Mouse (Mus musculus) monocyte, adult 2 months (primary cell): ENCODE results near the gene Camkk1.

Source experiments
- DNase-seq, 2 experiments: peaks; one replicate each; pipeline ENCODE4 v3.0.0; 2022; ENCODE audit warnings: low spot score in 2 of 2, low read depth in 1 of 2

The Camkk1 gene

GRCm38 (mm10) chr11:73018471-73019146 lies at the start of gene Camkk1:
TSS of gene Camkk1 (plus strand) at chr11:73019008.
- DNase-seq, result peak; percentile 38 to 76

DNA sequence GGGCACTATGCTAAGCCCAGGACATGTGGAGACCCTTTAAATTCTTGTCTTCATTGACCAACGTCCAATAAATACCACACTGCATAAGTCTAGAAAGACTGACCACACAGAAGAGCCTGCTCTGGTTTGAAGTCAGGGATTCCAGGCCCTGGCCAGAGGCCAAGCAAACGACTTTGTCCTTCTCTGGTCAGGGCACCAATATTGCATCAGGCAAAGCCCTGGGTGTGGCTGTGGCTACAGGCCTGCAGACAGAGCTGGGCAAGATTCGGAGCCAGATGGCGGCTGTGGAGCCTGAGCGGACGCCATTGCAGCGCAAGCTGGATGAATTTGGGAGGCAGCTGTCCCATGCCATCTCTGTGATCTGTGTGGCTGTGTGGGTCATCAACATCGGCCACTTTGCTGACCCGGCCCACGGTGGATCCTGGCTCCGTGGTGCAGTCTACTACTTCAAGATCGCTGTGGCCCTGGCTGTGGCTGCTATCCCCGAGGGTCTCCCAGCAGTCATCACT lies 43.8 kb upstream of the Camkk1 start:
- DNase-seq, result no peak

- DNase-seq, result no peak
Observed at GRCm38 (mm10) chr11:72982516-72982915, 36.3 kb upstream of the Camkk1 start.

- DNase-seq, result no peak
Observed at GRCm38 (mm10) chr11:72983283-72983682, 35.5 kb upstream of the Camkk1 start.

DNA sequence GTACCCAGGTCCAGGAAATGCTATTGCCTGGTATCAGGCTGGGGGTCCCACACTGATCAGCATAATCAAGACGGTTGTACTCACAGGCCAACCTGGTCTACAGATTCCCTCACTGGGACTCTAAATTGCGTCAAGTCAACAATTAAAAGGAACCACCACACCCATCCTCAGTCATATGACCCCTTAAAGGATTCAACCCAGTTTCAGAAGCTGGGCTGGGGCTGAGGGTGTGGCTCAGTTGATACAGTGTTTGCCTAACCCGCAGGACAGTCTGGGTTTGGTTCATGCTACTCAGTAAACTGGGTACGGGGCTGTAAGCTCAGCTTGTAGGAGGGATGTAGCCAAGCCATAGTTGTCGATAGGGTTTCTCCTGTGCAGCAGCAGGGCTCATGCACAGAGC lies 32.1 kb upstream of the Camkk1 start:
- DNase-seq, result peak; percentile 37 to 49

DNA sequence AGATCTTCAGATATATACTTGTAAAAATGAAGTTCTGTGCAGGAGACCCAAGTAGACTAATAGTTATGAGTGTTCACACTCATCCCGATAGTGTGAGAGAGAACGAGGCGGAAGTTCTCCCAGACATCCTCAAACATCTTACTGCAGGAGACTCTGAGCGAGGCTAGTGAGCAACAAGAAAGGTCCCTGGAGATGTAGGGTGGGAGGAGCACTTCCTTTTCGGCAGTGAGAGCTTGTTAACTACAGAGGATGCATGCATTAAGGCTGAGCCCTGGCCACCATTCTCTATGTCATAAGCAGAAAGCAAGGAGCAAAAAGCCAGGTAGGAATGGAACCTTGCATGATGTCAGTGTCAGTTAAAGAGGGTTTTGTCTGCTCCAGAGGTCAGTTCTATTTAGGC lies 31.6 kb upstream of the Camkk1 start:
- no peak for DNase-seq

GRCm38 (mm10) chr11:72987807-72988206 lies 31.0 kb upstream of the Camkk1 start:
- DNase-seq, result no peak

DNA sequence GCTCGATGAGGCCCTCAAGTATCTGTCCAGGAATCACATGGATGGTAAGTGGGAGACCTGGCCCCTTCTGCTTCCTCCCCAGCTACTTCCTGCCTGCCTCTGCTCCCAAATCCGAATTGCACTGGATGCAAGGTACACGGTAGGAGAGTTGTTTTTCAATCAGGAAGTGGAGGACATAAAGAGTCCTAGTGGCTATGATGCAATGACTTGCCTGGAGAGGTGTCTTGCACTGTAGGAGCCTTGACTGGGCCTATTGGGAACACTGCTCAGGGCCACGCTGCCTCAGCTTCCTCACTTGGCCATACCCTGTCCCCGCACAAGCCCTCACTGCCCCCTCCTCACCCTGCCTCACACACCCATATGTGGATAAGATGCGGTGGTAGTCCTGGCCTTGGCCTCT lies 29.8 kb upstream of the Camkk1 start:
- DNase-seq, result no peak

GRCm38 (mm10) chr11:72990688-72991087 lies 28.1 kb upstream of the Camkk1 start:
- DNase-seq, result no peak

DNA sequence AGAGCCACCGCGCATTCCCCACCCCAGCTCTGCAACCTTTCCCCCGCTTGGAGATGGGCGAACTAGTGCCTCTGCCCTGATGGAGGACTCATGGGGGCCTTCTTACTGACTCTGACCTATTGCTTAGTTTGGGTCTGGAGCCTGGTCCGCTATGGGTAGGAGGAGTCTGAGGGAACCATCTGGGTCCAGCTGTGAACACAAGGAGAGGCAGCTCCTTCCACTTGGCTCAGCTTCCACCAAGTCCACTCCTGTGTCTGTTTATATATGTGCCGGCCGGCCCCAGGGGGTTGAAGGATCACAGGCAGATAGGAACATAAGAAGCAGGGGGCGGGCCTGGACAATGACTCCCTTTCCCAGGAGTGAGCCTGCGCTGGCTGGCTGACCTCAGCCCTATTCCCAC lies 26.8 kb upstream of the Camkk1 start:
- DNase-seq, result no peak

- no peak for DNase-seq
Observed at GRCm38 (mm10) chr11:72996346-72996745, 22.5 kb upstream of the Camkk1 start.

GRCm38 (mm10) chr11:72996781-72997180 lies 22.0 kb upstream of the Camkk1 start:
- DNase-seq, result no peak

- DNase-seq, result no peak
Observed at GRCm38 (mm10) chr11:72997529-72998326, 21.1 kb upstream of the Camkk1 start.

GRCm38 (mm10) chr11:72998771-72999170 lies 20.0 kb upstream of the Camkk1 start, which contains the start of gene P2rx1:
TSS of gene P2rx1 (plus strand) at chr11:72999103.
- DNase-seq, result no peak

GRCm38 (mm10) chr11:73001029-73001428 lies 17.8 kb upstream of the Camkk1 start:
- DNase-seq, result peak in 1 of 2 experiments; percentile 43

GRCm38 (mm10) chr11:73006377-73006776 lies 12.4 kb upstream of the Camkk1 start:
- DNase-seq, result no peak

DNA sequence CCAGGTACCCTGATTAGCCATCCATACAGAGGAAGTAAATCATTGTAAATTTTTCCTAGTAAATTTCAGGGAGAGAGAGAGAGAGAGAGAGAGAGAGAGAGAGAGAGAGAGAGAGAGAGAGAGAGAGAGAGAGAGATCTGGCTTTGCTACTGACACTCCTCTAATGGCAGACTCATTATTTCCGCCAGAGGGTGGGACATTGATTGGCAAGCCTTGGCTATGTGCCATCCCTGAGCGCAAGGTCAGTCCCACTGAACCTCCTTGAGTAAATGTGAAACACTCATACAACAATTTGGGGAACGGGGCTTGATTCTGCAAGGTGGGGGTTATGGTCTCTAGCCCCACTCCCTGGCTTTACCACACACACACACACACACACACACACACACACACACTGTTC lies 11.7 kb upstream of the Camkk1 start:
- DNase-seq, result no peak

DNA sequence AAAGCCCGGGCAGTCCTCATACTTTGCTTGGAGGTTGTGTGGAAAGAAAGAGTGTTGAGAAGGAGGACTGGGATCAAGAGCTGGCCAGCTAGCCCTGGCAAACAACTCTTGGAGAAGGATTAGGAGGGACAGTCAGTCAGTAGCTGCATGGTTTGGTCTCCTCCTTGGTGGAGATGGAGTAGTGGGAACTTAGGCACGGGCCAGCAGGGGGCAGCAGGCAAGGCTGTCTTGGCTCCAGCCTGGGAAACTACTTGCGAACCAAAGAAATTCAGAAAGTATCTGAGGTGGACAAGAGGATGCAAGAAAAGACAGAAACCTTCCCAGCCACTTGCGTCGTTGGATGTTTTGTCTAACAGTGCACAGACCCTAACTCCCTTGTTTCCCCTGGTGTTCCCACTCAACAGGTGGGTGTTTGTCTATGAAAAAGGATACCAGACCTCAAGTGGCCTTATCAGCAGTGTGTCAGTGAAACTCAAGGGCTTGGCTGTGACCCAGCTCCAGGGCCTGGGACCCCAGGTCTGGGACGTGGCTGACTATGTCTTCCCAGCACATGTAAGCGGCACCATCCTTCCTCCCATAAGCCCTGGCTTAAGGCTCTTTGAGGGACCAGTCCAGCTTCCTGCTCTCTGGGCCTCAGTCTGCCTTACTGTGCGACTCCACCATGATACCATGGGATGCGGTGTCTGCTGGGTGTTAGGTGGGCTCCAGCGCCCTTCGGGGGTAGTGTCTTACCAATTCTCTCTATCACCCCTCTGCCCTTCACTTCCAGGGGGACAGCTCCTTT lies 10.9 kb upstream of the Camkk1 start:
- peak in 1 of 2 experiments; percentile 41 for DNase-seq

DNA sequence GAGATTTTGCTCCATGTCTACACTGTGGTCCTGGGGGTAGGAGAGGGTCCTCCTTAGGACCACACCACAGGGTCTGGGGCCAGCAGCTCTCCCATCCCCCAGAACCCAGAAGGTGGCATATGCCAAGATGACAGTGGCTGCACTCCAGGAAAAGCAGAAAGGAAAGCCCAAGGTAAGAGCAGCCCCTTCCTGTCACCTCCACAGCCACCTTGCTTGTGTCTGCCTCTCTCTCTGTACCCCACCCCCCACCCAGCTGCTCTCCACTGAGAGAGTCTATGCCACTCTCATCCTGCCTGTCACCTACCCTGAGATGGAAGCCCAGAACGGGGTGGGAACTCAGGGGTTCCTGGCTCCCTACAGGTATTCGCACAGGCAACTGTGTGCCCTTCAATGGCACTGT lies 10.0 kb upstream of the Camkk1 start:
- DNase-seq, result no peak

- DNase-seq, result no peak
Observed at GRCm38 (mm10) chr11:73009531-73010274, 9.1 kb upstream of the Camkk1 start.

DNA sequence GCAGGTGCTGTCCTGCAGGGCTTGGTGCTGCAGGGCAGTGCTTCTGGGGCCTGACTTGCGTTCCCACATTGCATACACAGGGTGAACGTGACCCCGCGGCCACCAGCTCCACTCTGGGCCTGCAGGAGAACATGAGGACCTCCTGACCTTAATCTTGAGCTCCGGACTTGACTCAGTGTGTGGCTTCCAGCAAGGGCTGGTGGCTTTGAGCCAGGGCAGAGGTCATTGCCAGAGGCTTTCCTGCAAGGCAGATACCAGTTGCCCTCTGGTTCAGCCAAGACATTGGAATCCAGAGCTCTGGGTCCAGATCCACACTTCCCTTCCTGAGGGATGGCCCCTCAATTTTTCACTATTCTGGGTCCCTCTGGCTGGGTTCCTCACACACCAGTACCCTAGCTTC lies 4.8 kb upstream of the Camkk1 start:
- DNase-seq, result no peak
